Mouse (Mus musculus): ENCODE results near the gene Gm21983. TPM values are rescaled to one million over a fixed set of nuclear protein-coding genes. Genes with fewer than 3 reads are reported as not detected.

Gene Gm21983
- polyA plus RNA-seq, 1 experiment from 2014 or later: not detected

GRCm38 (mm10) chr7:27165007-27165655 lies 15.8 kb downstream of the Gm21983 start:
- DNase-seq (ENCODE audit: low spot score): no peak
- H3K27me3 ChIP-seq (ENCODE audit: low read depth, poor library complexity, severe bottlenecking): no peaks in the 10 kb centered on the region
- H3K27ac ChIP-seq (replicated peaks): peak overlapping the region; percentile 98
- H3K4me3 ChIP-seq: peak overlapping the region; percentile 86
- peaks cover 55% of the 10 kb centered on the region for H3K36me3 ChIP-seq
- peaks cover 64% of the 10 kb centered on the region for H3K4me1 ChIP-seq
- 83% methylated on average over 23 of the region's 23 CpGs for WGBS
- H3K9me3 ChIP-seq (replicated peaks): no peaks in the 10 kb centered on the region

- no peak for DNase-seq (ENCODE audit: low spot score)
- WGBS: 80% methylated on average over 33 of the region's 33 CpGs
- Histone ChIP-seq H3K36me3 (peaks cover 58% of the 10 kb centered on the region), H3K9me3 (replicated peaks) (no peaks in the 10 kb centered on the region), H3K4me1 (peaks cover 67% of the 10 kb centered on the region), H3K4me3 (peak overlapping the region; percentile 86), H3K27me3 (ENCODE audit: low read depth, poor library complexity, severe bottlenecking) (no peaks in the 10 kb centered on the region), H3K27ac (replicated peaks) (no peak overlapping the region)
Observed at GRCm38 (mm10) chr7:27164112-27164947, 16.6 kb downstream of the Gm21983 start.

- no peak for DNase-seq (ENCODE audit: low spot score)
- no peaks in the 10 kb centered on the region for H3K9me3 ChIP-seq (replicated peaks)
- H3K27me3 ChIP-seq (ENCODE audit: low read depth, poor library complexity, severe bottlenecking): no peaks in the 10 kb centered on the region
- H3K4me3 ChIP-seq: peak overlapping the region; percentile 86; the same call in 1 of the 2 replicates
- H3K36me3 ChIP-seq: peaks cover 63% of the 10 kb centered on the region
- H3K27ac ChIP-seq (replicated peaks): 0 out of 2 replicates have a peak overlapping the region, but pooled peaks have one; percentile 10
- 89% methylated on average over 5 of the region's 5 CpGs for WGBS
- peaks cover 67% of the 10 kb centered on the region for H3K4me1 ChIP-seq
Observed at GRCm38 (mm10) chr7:27163450-27163805, 17.5 kb downstream of the Gm21983 start.

- 86% methylated on average over 5 of the region's 5 CpGs for WGBS
- no peak for DNase-seq (ENCODE audit: low spot score)
- Histone ChIP-seq H3K4me3 (peak overlapping the region; percentile 86; the same call in 1 of the 2 replicates), H3K27me3 (ENCODE audit: low read depth, poor library complexity, severe bottlenecking) (no peaks in the 10 kb centered on the region), H3K9me3 (replicated peaks) (no peaks in the 10 kb centered on the region), H3K27ac (replicated peaks) (0 out of 2 replicates have a peak overlapping the region, but pooled peaks have one; percentile 10), H3K36me3 (peaks cover 68% of the 10 kb centered on the region), H3K4me1 (peaks cover 67% of the 10 kb centered on the region)
Observed at GRCm38 (mm10) chr7:27162780-27163449, 18.0 kb downstream of the Gm21983 start.

- no peaks in the 10 kb centered on the region for H3K9me3 ChIP-seq (replicated peaks)
- WGBS: 89% methylated on average over 4 of the region's 4 CpGs
- no peak overlapping the region for H3K4me3 ChIP-seq
- H3K27ac ChIP-seq (replicated peaks): no peak overlapping the region
- H3K36me3 ChIP-seq: peaks cover 78% of the 10 kb centered on the region
- no peak for DNase-seq (ENCODE audit: low spot score)
- peaks cover 59% of the 10 kb centered on the region for H3K4me1 ChIP-seq
- no peaks in the 10 kb centered on the region for H3K27me3 ChIP-seq (ENCODE audit: low read depth, poor library complexity, severe bottlenecking)
Observed at GRCm38 (mm10) chr7:27161744-27162143, 19.1 kb downstream of the Gm21983 start.

- Histone ChIP-seq H3K36me3 (peaks cover 78% of the 10 kb centered on the region), H3K4me3 (no peak overlapping the region), H3K9me3 (replicated peaks) (no peaks in the 10 kb centered on the region), H3K27ac (replicated peaks) (0 out of 2 replicates have a peak overlapping the region, but pooled peaks have one; percentile 17), H3K4me1 (peaks cover 59% of the 10 kb centered on the region), H3K27me3 (ENCODE audit: low read depth, poor library complexity, severe bottlenecking) (no peaks in the 10 kb centered on the region)
- 87% methylated on average over 3 of the region's 3 CpGs for WGBS
- DNase-seq (ENCODE audit: low spot score): no peak
Observed at GRCm38 (mm10) chr7:27160921-27161320, 20.0 kb downstream of the Gm21983 start.

- peak; percentile 82 for DNase-seq (ENCODE audit: low spot score)
- H3K27me3 ChIP-seq (ENCODE audit: low read depth, poor library complexity, severe bottlenecking): no peaks in the 10 kb centered on the region
- H3K9me3 ChIP-seq (replicated peaks): no peaks in the 10 kb centered on the region
- H3K27ac ChIP-seq (replicated peaks): 0 out of 2 replicates have a peak overlapping the region, but pooled peaks have one; percentile 17
- peaks cover 49% of the 10 kb centered on the region for H3K4me1 ChIP-seq
- peaks cover 71% of the 10 kb centered on the region for H3K36me3 ChIP-seq
- 23% methylated on average over 8 of the region's 8 CpGs for WGBS
- H3K4me3 ChIP-seq: peak overlapping the region; percentile 2; the same call in 1 of the 2 replicates
Observed at GRCm38 (mm10) chr7:27159882-27160281, 21.0 kb downstream of the Gm21983 start.

GRCm38 (mm10) chr7:27159256-27159655 lies 21.6 kb downstream of the Gm21983 start:
- Histone ChIP-seq H3K27ac (replicated peaks) (no peak overlapping the region), H3K4me3 (no peak overlapping the region), H3K4me1 (peaks cover 43% of the 10 kb centered on the region), H3K36me3 (peaks cover 65% of the 10 kb centered on the region), H3K27me3 (ENCODE audit: low read depth, poor library complexity, severe bottlenecking) (no peaks in the 10 kb centered on the region), H3K9me3 (replicated peaks) (no peaks in the 10 kb centered on the region)
- no peak for DNase-seq (ENCODE audit: low spot score)
- WGBS: 93% methylated on average over 6 of the region's 6 CpGs

GRCm38 (mm10) chr7:27158171-27158570 lies 22.7 kb downstream of the Gm21983 start:
- no peak for DNase-seq (ENCODE audit: low spot score)
- peaks cover 55% of the 10 kb centered on the region for H3K36me3 ChIP-seq

GRCm38 (mm10) chr7:27156005-27156404 lies 24.9 kb downstream of the Gm21983 start:
- no peak for DNase-seq (ENCODE audit: low spot score)
- no peak overlapping the region for H3K4me3 ChIP-seq
- H3K4me1 ChIP-seq: peaks cover 12% of the 10 kb centered on the region
- no peak overlapping the region for H3K27ac ChIP-seq (replicated peaks)
- H3K9me3 ChIP-seq (replicated peaks): no peaks in the 10 kb centered on the region
- no peaks in the 10 kb centered on the region for H3K27me3 ChIP-seq (ENCODE audit: low read depth, poor library complexity, severe bottlenecking)
- WGBS: 84% methylated on average over 13 of the region's 13 CpGs
- H3K36me3 ChIP-seq: peaks cover 34% of the 10 kb centered on the region

More at GRCm38 (mm10) chr7:27158171-27158570, 22.7 kb downstream of the Gm21983 start:
- no peak overlapping the region for H3K27ac ChIP-seq (replicated peaks)
- WGBS: 94% methylated on average over 9 of the region's 9 CpGs
- no peaks in the 10 kb centered on the region for H3K9me3 ChIP-seq (replicated peaks)
- peaks cover 32% of the 10 kb centered on the region for H3K4me1 ChIP-seq
- no peaks in the 10 kb centered on the region for H3K27me3 ChIP-seq (ENCODE audit: low read depth, poor library complexity, severe bottlenecking)
- no peak overlapping the region for H3K4me3 ChIP-seq

GRCm38 (mm10) chr7:27153205-27153764 lies 27.6 kb downstream of the Gm21983 start, which contains the start of gene Cyp2t4:
Gene Cyp2t4 (plus strand): TSS chr7:27153714.
- WGBS: 85% methylated on average over 10 of the region's 10 CpGs
- H3K27me3 ChIP-seq (ENCODE audit: low read depth, poor library complexity, severe bottlenecking): no peaks in the 10 kb centered on the region
- no peaks in the 10 kb centered on the region for H3K4me1 ChIP-seq
- peaks cover 13% of the 10 kb centered on the region for H3K36me3 ChIP-seq
- DNase-seq (ENCODE audit: low spot score): no peak
- no peak within 1 kb of the TSS for H3K27ac ChIP-seq (replicated peaks)
- H3K4me3 ChIP-seq: no peak within 1 kb of the TSS
- H3K9me3 ChIP-seq (replicated peaks): no peaks in the 10 kb centered on the region

- Histone ChIP-seq H3K27me3 (ENCODE audit: low read depth, poor library complexity, severe bottlenecking) (no peaks in the 10 kb centered on the region), H3K4me3 (no peak overlapping the region), H3K27ac (replicated peaks) (no peak overlapping the region), H3K9me3 (replicated peaks) (peaks cover 8% of the 10 kb centered on the region; the same call in 1 of the 2 replicates), H3K4me1 (no peaks in the 10 kb centered on the region), H3K36me3 (no peaks in the 10 kb centered on the region)
- WGBS: 73% methylated on average over 8 of the region's 8 CpGs
- no peak for DNase-seq (ENCODE audit: low spot score)
Observed at GRCm38 (mm10) chr7:27136410-27136996, 44.4 kb downstream of the Gm21983 start.
